Mouse (Mus musculus): ENCODE measurements around the gene Gm8267. TPM values are rescaled to one million over a fixed set of nuclear protein-coding genes. Genes with fewer than 3 reads are reported as not detected.
"Not testable (repeated sequence)": the region's sequence is repeated elsewhere in the genome, so short reads cannot be mapped to it uniquely, and the experiment has no call there.

Gm8267 gene
- not detected in 2 replicates for polyA plus RNA-seq (2015; fragmentation: Nextera tagmentation; extraction: Ambion mirVana)

DNA sequence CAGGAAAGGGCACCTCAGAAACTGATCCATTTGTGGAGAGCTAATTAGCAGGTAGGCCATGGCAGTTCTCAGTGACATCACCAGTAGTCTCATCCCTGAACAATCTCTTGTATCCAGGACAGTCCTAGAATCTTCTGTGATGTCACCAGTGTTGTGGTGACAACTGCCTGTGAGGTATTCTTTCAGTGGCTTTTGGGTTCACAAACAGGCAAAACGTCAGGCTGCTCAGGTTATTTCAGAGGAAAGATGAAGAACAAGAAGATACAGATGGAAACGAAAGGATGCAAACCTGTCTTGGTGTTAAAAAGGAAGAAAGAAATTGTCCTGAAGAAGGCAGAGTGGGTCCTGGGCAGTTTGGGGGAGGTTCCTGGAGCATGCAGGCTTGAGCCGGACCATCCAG lies at the start of gene Gm8267:
Gene Gm8267, minus strand, starts transcription at position 101 of the 400 bp plus-strand sequence.
- no peaks in the 10 kb centered on the region for H3K4me1 ChIP-seq (ENCODE audit: insufficient read depth, low read depth, low read length)
- TF ChIP-seq CTCF (IDR thresholded peaks at IDR 0.05) (no peak), EP300 (IDR thresholded peaks at IDR 0.05) (no peak)
- WGBS = 76% methylated on average over 3 of the region's 3 CpGs
- no peak within 1 kb of the TSS for H3K9ac ChIP-seq (replicated peaks; ENCODE audit: low read depth)
- no peak within 1 kb of the TSS for H3K4me2 ChIP-seq (replicated peaks; ENCODE audit: low read depth, low read length)
- H3K36me3 ChIP-seq (ENCODE audit: insufficient read depth, low read length) = no peaks in the 10 kb centered on the region
- ATAC-seq (no peak), DNase-seq (ENCODE audit: low spot score) (no peak)
- no peak within 1 kb of the TSS for H3K27ac ChIP-seq (ENCODE audit: low read length)
- H3K27me3 ChIP-seq (replicated peaks; ENCODE audit: insufficient read depth, low read length) = no peaks in the 10 kb centered on the region
- H3K4me3 ChIP-seq (ENCODE audit: low read depth, low read length) = no peak within 1 kb of the TSS
- no peaks in the 10 kb centered on the region for H3K9me3 ChIP-seq (ENCODE audit: low read length)

DNA sequence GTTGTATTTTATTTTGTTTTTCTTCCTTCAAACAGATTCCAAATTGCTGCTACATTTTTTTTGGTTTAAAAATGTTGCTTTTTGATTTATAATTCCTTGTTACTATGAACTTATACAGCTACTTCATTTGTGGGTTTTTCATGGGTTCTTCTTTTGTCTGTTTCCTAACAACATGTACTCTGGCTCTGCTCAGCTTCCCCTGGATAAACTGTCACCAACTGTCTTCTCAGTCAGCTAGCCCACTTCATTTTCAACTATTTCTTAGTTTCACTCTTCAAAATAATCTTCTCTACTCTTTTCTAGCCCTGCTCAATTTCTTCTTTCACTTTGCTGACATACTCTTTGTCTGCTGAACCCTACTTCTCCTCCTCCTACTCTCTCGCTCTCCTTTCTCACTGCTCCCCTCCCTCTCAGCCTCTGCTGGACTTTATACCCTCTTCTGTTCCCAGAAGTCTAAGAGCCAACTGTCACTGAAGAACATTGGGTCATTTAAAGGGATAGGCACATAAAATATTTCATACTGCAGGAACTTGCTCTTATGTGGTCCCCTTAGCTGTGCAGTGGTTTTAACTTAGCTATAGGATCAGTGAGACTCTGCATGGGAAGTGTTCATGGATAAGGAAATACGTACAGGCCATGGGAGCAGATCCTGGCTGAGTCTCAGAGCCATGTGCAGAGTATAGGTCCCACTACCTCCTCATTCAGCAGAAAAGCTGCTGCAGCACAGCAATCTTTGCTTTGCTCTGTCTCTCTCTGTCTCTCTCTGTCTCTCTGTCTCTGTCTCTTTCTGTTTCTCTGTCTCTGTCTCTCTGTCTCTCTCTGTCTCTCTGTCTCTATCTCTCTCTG lies 39.6 kb upstream of the Gm8267 start:
- not testable (repeated sequence) for ATAC-seq; H3K4me3 ChIP-seq (ENCODE audit: low read depth, low read length); H3K36me3 ChIP-seq (ENCODE audit: insufficient read depth, low read length); H3K9ac ChIP-seq (replicated peaks; ENCODE audit: low read depth); H3K4me2 ChIP-seq (replicated peaks; ENCODE audit: low read depth, low read length); DNase-seq (ENCODE audit: low spot score); H3K27me3 ChIP-seq (replicated peaks; ENCODE audit: insufficient read depth, low read length); H3K27ac ChIP-seq (ENCODE audit: low read length); H3K4me1 ChIP-seq (ENCODE audit: insufficient read depth, low read depth, low read length); H3K9me3 ChIP-seq (ENCODE audit: low read length)
- 48% methylated on average over 2 of the region's 2 CpGs for WGBS

DNA sequence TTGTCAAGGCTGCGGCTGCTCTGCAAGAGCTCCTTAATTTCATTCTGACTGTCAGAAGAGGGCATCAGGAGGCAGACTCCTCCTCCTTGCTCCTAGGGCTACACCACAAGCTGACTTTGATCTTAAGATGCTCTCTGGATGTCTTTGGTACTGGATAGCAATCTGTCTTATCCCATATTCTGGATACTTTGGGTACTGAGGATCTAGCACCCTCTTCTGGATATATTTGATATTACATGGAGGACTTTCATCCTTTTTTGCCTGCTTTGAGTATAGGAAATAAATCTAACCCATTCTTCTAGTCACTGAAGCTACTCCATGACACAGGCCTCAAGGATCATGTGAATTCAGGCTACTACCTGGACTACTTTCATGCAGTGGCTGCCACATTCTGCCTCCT lies 7.4 kb downstream of the Gm8267 start:
- H3K9me3 ChIP-seq (ENCODE audit: low read length); H3K27ac ChIP-seq (ENCODE audit: low read length); H3K4me1 ChIP-seq (ENCODE audit: insufficient read depth, low read depth, low read length); H3K4me3 ChIP-seq (ENCODE audit: low read depth, low read length); DNase-seq (ENCODE audit: low spot score); H3K4me2 ChIP-seq (replicated peaks; ENCODE audit: low read depth, low read length); H3K36me3 ChIP-seq (ENCODE audit: insufficient read depth, low read length); ATAC-seq; H3K9ac ChIP-seq (replicated peaks; ENCODE audit: low read depth); H3K27me3 ChIP-seq (replicated peaks; ENCODE audit: insufficient read depth, low read length): not testable (repeated sequence)
- 70% methylated on average over 1 of the region's 1 CpGs for WGBS
- peak; percentile 27; the same call in 1 of the 2 replicates for TF ChIP-seq CTCF (IDR thresholded peaks at IDR 0.05)

DNA sequence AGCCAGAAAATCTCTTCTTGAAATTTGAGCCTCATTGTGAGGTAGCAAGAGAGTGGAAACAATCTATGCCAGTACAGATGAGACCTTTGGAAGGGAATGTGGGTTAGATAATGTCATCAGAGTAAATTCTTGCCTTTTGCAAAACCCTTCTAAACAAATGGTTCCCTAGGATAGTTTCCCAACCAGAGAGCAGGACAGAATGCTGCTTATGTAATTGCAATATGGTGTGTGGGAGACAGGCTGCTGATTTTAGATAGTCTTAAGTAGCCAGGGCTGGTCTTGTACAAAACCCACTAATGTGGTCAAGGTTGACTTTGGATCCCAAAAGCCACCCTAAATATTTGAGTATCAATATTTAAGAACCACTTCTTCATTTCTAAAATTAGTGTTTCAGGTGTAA lies 19.4 kb downstream of the Gm8267 start:
- not testable (repeated sequence) for ATAC-seq; H3K27me3 ChIP-seq (replicated peaks; ENCODE audit: insufficient read depth, low read length); H3K27ac ChIP-seq (ENCODE audit: low read length); DNase-seq (ENCODE audit: low spot score); H3K9ac ChIP-seq (replicated peaks; ENCODE audit: low read depth); H3K9me3 ChIP-seq (ENCODE audit: low read length); H3K4me3 ChIP-seq (ENCODE audit: low read depth, low read length); H3K36me3 ChIP-seq (ENCODE audit: insufficient read depth, low read length); H3K4me2 ChIP-seq (replicated peaks; ENCODE audit: low read depth, low read length); H3K4me1 ChIP-seq (ENCODE audit: insufficient read depth, low read depth, low read length)

DNA sequence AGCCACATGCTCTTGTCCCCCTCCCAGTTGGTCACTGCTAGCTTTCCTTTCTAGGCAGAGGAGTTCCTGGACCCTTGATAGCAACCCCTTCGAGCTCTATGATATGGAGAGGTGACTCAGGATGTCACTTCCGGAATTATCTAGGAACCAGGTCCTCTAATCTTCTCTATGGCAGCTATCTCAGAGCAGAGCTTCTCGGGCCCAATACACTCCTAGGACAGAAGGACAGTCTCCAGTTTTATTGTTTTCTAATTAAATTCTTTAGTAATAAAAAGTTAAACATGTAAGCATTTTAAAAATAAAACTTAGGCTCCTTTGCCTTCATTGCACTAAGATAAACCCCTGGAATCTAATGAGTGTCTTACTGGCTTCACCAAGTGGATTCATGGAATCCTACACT lies 43.8 kb downstream of the Gm8267 start, which contains the start of gene Gm8257:
Gene Gm8257, minus strand, starts transcription at position 101 of the 400 bp plus-strand sequence.
- H3K36me3 ChIP-seq (ENCODE audit: insufficient read depth, low read length); H3K9me3 ChIP-seq (ENCODE audit: low read length); H3K27me3 ChIP-seq (replicated peaks; ENCODE audit: insufficient read depth, low read length); H3K9ac ChIP-seq (replicated peaks; ENCODE audit: low read depth); H3K4me3 ChIP-seq (ENCODE audit: low read depth, low read length); ATAC-seq; H3K4me2 ChIP-seq (replicated peaks; ENCODE audit: low read depth, low read length); H3K27ac ChIP-seq (ENCODE audit: low read length); DNase-seq (ENCODE audit: low spot score); H3K4me1 ChIP-seq (ENCODE audit: insufficient read depth, low read depth, low read length): not testable (repeated sequence)
- WGBS = 64% methylated on average over 3 of the region's 3 CpGs

Other genes starting within 250 kb of the Gm8267 start
- gene Gm17093, start 232.1 kb downstream of the Gm8267 start, polyA plus RNA-seq (2015; fragmentation: Nextera tagmentation; extraction: Ambion mirVana) = not detected in 2 replicates
- not detected in 2 replicates for gene Gm8247, start 167.2 kb downstream of the Gm8267 start, polyA plus RNA-seq (2015; fragmentation: Nextera tagmentation; extraction: Ambion mirVana)
- not detected in 2 replicates for gene Gm5624, start 122.4 kb downstream of the Gm8267 start, polyA plus RNA-seq (2015; fragmentation: Nextera tagmentation; extraction: Ambion mirVana)
- gene Gm8257, start 43.9 kb downstream of the Gm8267 start, polyA plus RNA-seq (2015; fragmentation: Nextera tagmentation; extraction: Ambion mirVana) = not detected in 2 replicates
- gene Ptgdr, start 109.0 kb upstream of the Gm8267 start, polyA plus RNA-seq (2015; fragmentation: Nextera tagmentation; extraction: Ambion mirVana) = 0.10 and 0.11 TPM in 2 replicates
- 13.6 and 13.9 TPM in 2 replicates for gene Ptger2, start 237.9 kb upstream of the Gm8267 start, polyA plus RNA-seq (2015; fragmentation: Nextera tagmentation; extraction: Ambion mirVana)

Data from lung, postnatal 0 days (tissue).